Mouse (Mus musculus): ENCODE measurements around the gene Osbpl9. TPM values are rescaled to one million over a fixed set of nuclear protein-coding genes. Genes with fewer than 3 reads are reported as not detected.

Osbpl9 gene
- polyA plus RNA-seq, 1 experiment from 2014 or later, result 28.6 TPM

- Histone ChIP-seq H3K4me3 (ENCODE audit: low read depth, low read length) (no peak overlapping the region), H3K9ac (ENCODE audit: low read depth, low read length) (no peak overlapping the region), H3K4me2 (ENCODE audit: low read depth, low read length) (no peak overlapping the region), H3K36me3 (ENCODE audit: control insufficient read depth, insufficient read depth) (no peaks in the 10 kb centered on the region), H3K27ac (ENCODE audit: low read length) (no peak overlapping the region), H3K27me3 (ENCODE audit: control insufficient read depth, insufficient read depth, low read depth, low read length) (no peaks in the 10 kb centered on the region), H3K4me1 (ENCODE audit: control insufficient read depth, low read depth, low read length) (no peaks in the 10 kb centered on the region), H3K9me3 (replicated peaks; ENCODE audit: control insufficient read depth, low read length) (no peaks in the 10 kb centered on the region)
- 41% methylated on average over 3 of the region's 3 CpGs for WGBS (ENCODE audit: insufficient replicate concordance)
- ATAC-seq (ENCODE audit: low read depth), result 0 out of 2 replicates have a peak, but pooled peaks have one; percentile 43
These were observed 11.9 kb upstream of the Osbpl9 start for GRCm38 (mm10) chr4:109213986-109214385.

- Histone ChIP-seq H3K27ac (ENCODE audit: low read length) (no peak overlapping the region), H3K4me3 (ENCODE audit: low read depth, low read length) (no peak overlapping the region), H3K9ac (ENCODE audit: low read depth, low read length) (no peak overlapping the region), H3K9me3 (replicated peaks; ENCODE audit: control insufficient read depth, low read length) (no peaks in the 10 kb centered on the region), H3K4me2 (ENCODE audit: low read depth, low read length) (no peak overlapping the region), H3K36me3 (ENCODE audit: control insufficient read depth, insufficient read depth) (no peaks in the 10 kb centered on the region), H3K4me1 (ENCODE audit: control insufficient read depth, low read depth, low read length) (peaks cover 2% of the 10 kb centered on the region), H3K27me3 (ENCODE audit: control insufficient read depth, insufficient read depth, low read depth, low read length) (no peaks in the 10 kb centered on the region)
- ATAC-seq (ENCODE audit: low read depth), result no peak
- WGBS (ENCODE audit: insufficient replicate concordance), result 70% methylated on average over 4 of the region's 4 CpGs
These were observed 8.8 kb upstream of the Osbpl9 start for GRCm38 (mm10) chr4:109210881-109211280.

GRCm38 (mm10) chr4:109210253-109210652 lies 8.2 kb upstream of the Osbpl9 start:
- no peaks in the 10 kb centered on the region for H3K27me3 ChIP-seq (ENCODE audit: control insufficient read depth, insufficient read depth, low read depth, low read length)
- ATAC-seq (ENCODE audit: low read depth), result no peak
- no peak overlapping the region for H3K9ac ChIP-seq (ENCODE audit: low read depth, low read length)
- no peaks in the 10 kb centered on the region for H3K9me3 ChIP-seq (replicated peaks; ENCODE audit: control insufficient read depth, low read length)
- 64% methylated on average over 2 of the region's 2 CpGs for WGBS (ENCODE audit: insufficient replicate concordance)
- peaks cover 2% of the 10 kb centered on the region for H3K4me1 ChIP-seq (ENCODE audit: control insufficient read depth, low read depth, low read length)
- H3K36me3 ChIP-seq (ENCODE audit: control insufficient read depth, insufficient read depth), result no peaks in the 10 kb centered on the region
- H3K4me2 ChIP-seq (ENCODE audit: low read depth, low read length), result no peak overlapping the region
- no peak overlapping the region for H3K4me3 ChIP-seq (ENCODE audit: low read depth, low read length)
- no peak overlapping the region for H3K27ac ChIP-seq (ENCODE audit: low read length)

GRCm38 (mm10) chr4:109207524-109207923 lies 5.5 kb upstream of the Osbpl9 start:
- Histone ChIP-seq H3K4me1 (ENCODE audit: control insufficient read depth, low read depth, low read length) (peaks cover 6% of the 10 kb centered on the region), H3K27me3 (ENCODE audit: control insufficient read depth, insufficient read depth, low read depth, low read length) (no peaks in the 10 kb centered on the region), H3K9ac (ENCODE audit: low read depth, low read length) (no peak overlapping the region), H3K9me3 (replicated peaks; ENCODE audit: control insufficient read depth, low read length) (no peaks in the 10 kb centered on the region), H3K36me3 (ENCODE audit: control insufficient read depth, insufficient read depth) (no peaks in the 10 kb centered on the region), H3K4me2 (ENCODE audit: low read depth, low read length) (no peak overlapping the region), H3K4me3 (ENCODE audit: low read depth, low read length) (no peak overlapping the region), H3K27ac (ENCODE audit: low read length) (no peak overlapping the region)
- WGBS (ENCODE audit: insufficient replicate concordance), result 43% methylated on average over 5 of the region's 5 CpGs
- no peak for ATAC-seq (ENCODE audit: low read depth)

GRCm38 (mm10) chr4:109204416-109204815 lies 2.3 kb upstream of the Osbpl9 start:
- Histone ChIP-seq H3K9ac (ENCODE audit: low read depth, low read length) (no peak overlapping the region), H3K9me3 (replicated peaks; ENCODE audit: control insufficient read depth, low read length) (no peaks in the 10 kb centered on the region), H3K4me3 (ENCODE audit: low read depth, low read length) (no peak overlapping the region), H3K36me3 (ENCODE audit: control insufficient read depth, insufficient read depth) (no peaks in the 10 kb centered on the region), H3K4me1 (ENCODE audit: control insufficient read depth, low read depth, low read length) (peaks cover 14% of the 10 kb centered on the region), H3K27ac (ENCODE audit: low read length) (0 out of 2 replicates have a peak overlapping the region, but pooled peaks have one; percentile 8), H3K27me3 (ENCODE audit: control insufficient read depth, insufficient read depth, low read depth, low read length) (no peaks in the 10 kb centered on the region), H3K4me2 (ENCODE audit: low read depth, low read length) (no peak overlapping the region)
- ATAC-seq (ENCODE audit: low read depth), result no peak
- WGBS (ENCODE audit: insufficient replicate concordance), result 32% methylated on average over 1 of the region's 1 CpGs

- 57% methylated on average over 1 of the region's 1 CpGs for WGBS (ENCODE audit: insufficient replicate concordance)
- H3K4me2 ChIP-seq (ENCODE audit: low read depth, low read length), result no peak overlapping the region
- no peak for ATAC-seq (ENCODE audit: low read depth)
- H3K27ac ChIP-seq (ENCODE audit: low read length), result no peak overlapping the region
- H3K4me1 ChIP-seq (ENCODE audit: control insufficient read depth, low read depth, low read length), result peaks cover 14% of the 10 kb centered on the region
- no peaks in the 10 kb centered on the region for H3K36me3 ChIP-seq (ENCODE audit: control insufficient read depth, insufficient read depth)
- no peaks in the 10 kb centered on the region for H3K27me3 ChIP-seq (ENCODE audit: control insufficient read depth, insufficient read depth, low read depth, low read length)
- no peak overlapping the region for H3K9ac ChIP-seq (ENCODE audit: low read depth, low read length)
- no peaks in the 10 kb centered on the region for H3K9me3 ChIP-seq (replicated peaks; ENCODE audit: control insufficient read depth, low read length)
- H3K4me3 ChIP-seq (ENCODE audit: low read depth, low read length), result no peak overlapping the region
These were observed 1.9 kb upstream of the Osbpl9 start for GRCm38 (mm10) chr4:109203931-109204330.

- no peak overlapping the region for H3K4me2 ChIP-seq (ENCODE audit: low read depth, low read length)
- no peaks in the 10 kb centered on the region for H3K9me3 ChIP-seq (replicated peaks; ENCODE audit: control insufficient read depth, low read length)
- no peak for ATAC-seq (ENCODE audit: low read depth)
- H3K4me3 ChIP-seq (ENCODE audit: low read depth, low read length), result no peak overlapping the region
- H3K9ac ChIP-seq (ENCODE audit: low read depth, low read length), result no peak overlapping the region
- WGBS (ENCODE audit: insufficient replicate concordance), result 76% methylated on average over 4 of the region's 4 CpGs
- H3K36me3 ChIP-seq (ENCODE audit: control insufficient read depth, insufficient read depth), result no peaks in the 10 kb centered on the region
- H3K27ac ChIP-seq (ENCODE audit: low read length), result no peak overlapping the region
- H3K4me1 ChIP-seq (ENCODE audit: control insufficient read depth, low read depth, low read length), result peaks cover 9% of the 10 kb centered on the region
- no peaks in the 10 kb centered on the region for H3K27me3 ChIP-seq (ENCODE audit: control insufficient read depth, insufficient read depth, low read depth, low read length)
These were observed 3.0 kb downstream of the Osbpl9 start for GRCm38 (mm10) chr4:109199069-109199468.

GRCm38 (mm10) chr4:109195900-109196629 lies 6.0 kb downstream of the Osbpl9 start:
- H3K4me3 ChIP-seq (ENCODE audit: low read depth, low read length), result no peak overlapping the region
- no peak overlapping the region for H3K4me2 ChIP-seq (ENCODE audit: low read depth, low read length)
- no peaks in the 10 kb centered on the region for H3K36me3 ChIP-seq (ENCODE audit: control insufficient read depth, insufficient read depth)
- no peak overlapping the region for H3K9ac ChIP-seq (ENCODE audit: low read depth, low read length)
- H3K27me3 ChIP-seq (ENCODE audit: control insufficient read depth, insufficient read depth, low read depth, low read length), result no peaks in the 10 kb centered on the region
- H3K9me3 ChIP-seq (replicated peaks; ENCODE audit: control insufficient read depth, low read length), result no peaks in the 10 kb centered on the region
- 64% methylated on average over 7 of the region's 7 CpGs for WGBS (ENCODE audit: insufficient replicate concordance)
- peaks cover 4% of the 10 kb centered on the region for H3K4me1 ChIP-seq (ENCODE audit: control insufficient read depth, low read depth, low read length)
- H3K27ac ChIP-seq (ENCODE audit: low read length), result no peak overlapping the region
- no peak for ATAC-seq (ENCODE audit: low read depth)

GRCm38 (mm10) chr4:109193886-109194285 lies 8.2 kb downstream of the Osbpl9 start:
- WGBS (ENCODE audit: insufficient replicate concordance), result 65% methylated on average over 5 of the region's 5 CpGs
- Histone ChIP-seq H3K9me3 (replicated peaks; ENCODE audit: control insufficient read depth, low read length) (no peaks in the 10 kb centered on the region), H3K4me1 (ENCODE audit: control insufficient read depth, low read depth, low read length) (no peaks in the 10 kb centered on the region; the same call in 1 of the 2 replicates), H3K27me3 (ENCODE audit: control insufficient read depth, insufficient read depth, low read depth, low read length) (no peaks in the 10 kb centered on the region), H3K36me3 (ENCODE audit: control insufficient read depth, insufficient read depth) (no peaks in the 10 kb centered on the region), H3K9ac (ENCODE audit: low read depth, low read length) (no peak overlapping the region), H3K4me2 (ENCODE audit: low read depth, low read length) (no peak overlapping the region), H3K4me3 (ENCODE audit: low read depth, low read length) (no peak overlapping the region), H3K27ac (ENCODE audit: low read length) (no peak overlapping the region)
- ATAC-seq (ENCODE audit: low read depth), result no peak

Measured in liver, embryonic 16.5 days (tissue).